Mouse (Mus musculus) c-Kit-positive CD71-positive TER-119-negative erythroid progenitor cells, embryonic 14.5 days (primary cell): ENCODE measurements around the gene Aco2.

Source experiments
- DNase-seq: peaks from one replicate; pipeline ENCODE4 v3.0.0-alpha.2; 2013; ENCODE audit warnings: low read depth

Gene Aco2

GRCm38 (mm10) chr15:81951159-81951558 lies 79.0 kb downstream of the Aco2 start:
- DNase-seq: no peak

GRCm38 (mm10) chr15:81952310-81952709 lies 80.2 kb downstream of the Aco2 start:
- DNase-seq: no peak

- DNase-seq: no peak
These were observed 82.1 kb downstream of the Aco2 start for GRCm38 (mm10) chr15:81954151-81954583.

- no peak for DNase-seq
These were observed 82.6 kb downstream of the Aco2 start for GRCm38 (mm10) chr15:81954716-81955115.

- DNase-seq: no peak
These were observed 83.3 kb downstream of the Aco2 start for GRCm38 (mm10) chr15:81955414-81955813.

- DNase-seq: no peak
These were observed 84.3 kb downstream of the Aco2 start for GRCm38 (mm10) chr15:81956457-81956856.

GRCm38 (mm10) chr15:81957598-81957997 lies 85.5 kb downstream of the Aco2 start:
- DNase-seq: no peak

GRCm38 (mm10) chr15:81958906-81959305 lies 86.8 kb downstream of the Aco2 start:
- no peak for DNase-seq

GRCm38 (mm10) chr15:81960171-81961077 lies 88.3 kb downstream of the Aco2 start, which contains the start of gene Pmm1:
Pmm1 (minus strand) TSS chr15:81960930.
- DNase-seq: peak; percentile 98

GRCm38 (mm10) chr15:81961078-81961451 lies 89.0 kb downstream of the Aco2 start:
- DNase-seq: no peak

GRCm38 (mm10) chr15:81964262-81964661 lies 92.2 kb downstream of the Aco2 start:
- no peak for DNase-seq
